Mouse (Mus musculus): ENCODE data around the gene Ankra2.

DNA sequence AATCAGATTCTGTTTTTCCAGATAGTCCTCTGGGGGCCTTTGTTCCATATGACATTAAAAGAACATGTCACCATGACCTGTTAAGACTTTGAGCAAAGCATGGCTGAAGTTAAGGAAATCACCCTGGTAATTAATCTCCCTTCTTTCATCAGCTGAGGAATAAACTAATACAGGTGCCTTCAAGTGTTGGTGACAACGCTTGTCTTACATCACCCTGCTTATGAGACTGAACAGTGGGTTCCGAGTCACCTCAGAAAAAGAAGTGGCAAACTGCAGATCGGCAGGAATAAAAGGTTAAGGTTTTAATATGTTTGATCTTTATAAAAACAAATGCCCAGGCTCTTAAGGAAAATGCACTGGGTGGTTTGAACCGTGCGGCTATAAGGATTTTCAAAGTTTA, 16.8 kb downstream of the Ankra2 start, which contains the start of gene Gm21976:
- TF ChIP-seq CTCF (IDR thresholded peaks at IDR 0.05) (no peak), POLR2A (IDR thresholded peaks at IDR 0.05; ENCODE audit: insufficient read depth, low read depth, low read length) (no peak), EP300 (IDR thresholded peaks at IDR 0.05; ENCODE audit: insufficient read depth, low read depth, low read length) (no peak)
